In the genomic region with DNA sequence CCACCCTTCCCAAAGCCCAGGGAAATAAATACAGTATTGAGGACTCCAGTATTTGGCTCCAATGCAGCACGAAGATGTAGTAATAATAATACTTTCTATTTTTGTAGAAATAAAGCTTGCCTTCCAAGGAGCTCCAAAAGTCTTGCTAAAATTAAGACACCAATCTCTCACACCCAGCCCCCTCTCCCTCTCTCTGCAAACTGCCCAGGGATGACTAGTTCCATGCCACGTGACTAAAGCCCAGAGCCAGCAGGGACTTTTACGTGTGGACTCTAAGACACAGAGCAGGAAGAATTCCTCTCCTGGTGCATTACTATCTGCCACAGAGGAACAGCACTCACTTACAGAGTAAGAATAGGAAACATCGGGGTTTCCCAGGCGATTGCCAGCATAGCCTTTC, we compare ENCODE assay signal across 14 mouse cellular contexts.
DNase-seq lines count a peak whose midpoint lies in the region; ATAC-seq lines count a peak whose summit lies in the region.
"Had no signal": no experiment of that assay in that cellular context is flagged by ENCODE, and none has a peak within 500 bp of the region (broad histone marks: within the 10 kb centered on the region; RNA-seq: fewer than 3 reads in every experiment).

No protein-coding gene starts in this region.

- no peaks in the 10 kb centered on the region for H3K36me3 ChIP-seq in neural tube, embryonic 15.5 days
- H3K36me3 ChIP-seq: embryonic facial prominence, embryonic 10.5 days; liver, embryonic 15.5 days had no signal

- no peaks in the 10 kb centered on the region for H3K27me3 ChIP-seq in neural tube, embryonic 15.5 days (replicated peaks)
- H3K27me3 ChIP-seq: liver, embryonic 15.5 days had no signal

- H3K27ac ChIP-seq in neural tube, embryonic 15.5 days (replicated peaks) = peak overlapping the region; percentile 15; the same call in 1 of the 2 replicates
- H3K27ac ChIP-seq: embryonic facial prominence, embryonic 10.5 days; liver, embryonic 15.5 days had no signal

- peak; percentile 51; the same call in 1 of the 2 replicates for ATAC-seq in neural tube, embryonic 15.5 days (ENCODE audit: low FRiP score)
- ATAC-seq: inflammation-experienced regulatory T-cells, adult 6 months had no signal

- H3K9me3 ChIP-seq in neural tube, embryonic 15.5 days (replicated peaks) = no peaks in the 10 kb centered on the region
- H3K9me3 ChIP-seq: embryonic facial prominence, embryonic 10.5 days; liver, embryonic 15.5 days had no signal

- WGBS in neural tube, embryonic 15.5 days = 63% methylated on average over 5 of the region's 5 CpGs

- H3K4me3 ChIP-seq in neural tube, embryonic 15.5 days (replicated peaks) = no peak overlapping the region
- H3K4me3 ChIP-seq: embryonic facial prominence, embryonic 10.5 days; liver, embryonic 15.5 days had no signal

- H3K4me1 ChIP-seq in neural tube, embryonic 15.5 days = peaks cover 24% of the 10 kb centered on the region
- H3K4me1 ChIP-seq: liver, embryonic 15.5 days had no signal

- H3K9ac ChIP-seq in neural tube, embryonic 15.5 days (replicated peaks) = no peak overlapping the region
- H3K9ac ChIP-seq: liver, embryonic 15.5 days had no signal

- DNase-seq in heart, adult 11 months = peak; percentile 85
- DNase-seq in heart, adult 8-10 months (ENCODE audit: low spot score) = no peak
- DNase-seq in neural tube, embryonic 10.5 days (ENCODE audit: extremely low spot score, low spot score) = no peak
- peak; percentile 26 for DNase-seq in lung, postnatal 36 days
- DNase-seq in telencephalon, adult 2 months (ENCODE audit: low read depth, low spot score) = peak; percentile 84
- DNase-seq in kidney, adult 8-10 months = no peak
- no peak for DNase-seq in urinary bladder, postnatal 14 days (ENCODE audit: low spot score)
- DNase-seq: adrenal gland, adult 8-10 months; thymus, postnatal 25 days had no signal

- H3K4me2 ChIP-seq in neural tube, embryonic 15.5 days = no peak overlapping the region
- H3K4me2 ChIP-seq: heart, embryonic 11.5 days; liver, embryonic 15.5 days had no signal

Comparison
In these comparisons a context has a peak if more than half of its experiments do, and no peak if none do; other contexts are left out.
1. DNase-seq: peak in heart, adult 11 months (single experiment), lung, postnatal 36 days (single experiment) and telencephalon, adult 2 months (single experiment); none in heart, adult 8-10 months (single experiment), neural tube, embryonic 10.5 days (single experiment), kidney, adult 8-10 months (0 of 2) and urinary bladder, postnatal 14 days (single experiment).